Mouse (Mus musculus) thymus, adult 2 months (tissue): ENCODE results near the gene Dpf3. TPM values are rescaled to one million over a fixed set of nuclear protein-coding genes. Genes with fewer than 3 reads are reported as not detected.

Experiments used
- DNase-seq: peaks from one replicate; pipeline ENCODE4 v3.0.0; 2021
- H3K27ac ChIP-seq: fragments of 200-500 bp; 2 replicates; pipeline ENCODE4 v1.5.1; 2012; ENCODE audit warnings: low read length, control low read depth; ENCODE audit not compliant: control insufficient read depth, insufficient read depth
- H3K27me3 ChIP-seq: fragments of 200-500 bp; 2 replicates; pipeline ENCODE4 v1.6.1; 2012; ENCODE audit warnings: mild to moderate bottlenecking, low read length, moderate library complexity, mixed read lengths; ENCODE audit not compliant: control insufficient read depth, insufficient read depth
- H3K36me3 ChIP-seq: fragments of 200-500 bp; 2 replicates; pipeline ENCODE4 v1.6.1; 2012; ENCODE audit warnings: mild to moderate bottlenecking, low read length, moderate library complexity; ENCODE audit not compliant: control insufficient read depth, insufficient read depth
- H3K4me1 ChIP-seq: fragments of 200-500 bp; replicated peaks from 2 replicates; pipeline ENCODE4 v1.6.1; 2012; ENCODE audit warnings: low read length; ENCODE audit not compliant: control insufficient read depth, insufficient read depth
- H3K4me3 ChIP-seq: fragments of 200-500 bp; 2 replicates; pipeline ENCODE4 v1.5.1; 2012; ENCODE audit warnings: mild to moderate bottlenecking, low read length, control low read depth, moderate library complexity; ENCODE audit not compliant: control insufficient read depth, insufficient read depth
- CTCF ChIP-seq: fragments of 200-500 bp; IDR thresholded peaks from 2 replicates; pipeline ENCODE4 v1.5.1; 2012; ENCODE audit warnings: mild to moderate bottlenecking, control low read depth, low read length, moderate library complexity, borderline replicate concordance; ENCODE audit not compliant: control insufficient read depth, poor library complexity, insufficient read depth; ENCODE audit errors: extremely low read depth
- POLR2A ChIP-seq: fragments of 200-500 bp; IDR thresholded peaks from 2 replicates; pipeline ENCODE4 v1.6.1; 2012; ENCODE audit warnings: mild to moderate bottlenecking, low read length, control low read depth, moderate library complexity; ENCODE audit not compliant: control insufficient read depth, poor library complexity, insufficient read depth; ENCODE audit errors: extremely low read depth
- whole genome bisulfite sequencing: fragments of 180-500 bp; shearing (Covaris S2); methylation state at CpG from one replicate; pipeline ENCODE4 v1.1.7; 2018; 5-methylcytosine and 5-hydroxymethylcytosine counted together
- polyA plus RNA-seq: library from polyadenylated mRNA; depleted of rRNA; stranded (reverse); fragments of >200 nt; gene quantifications from 2 replicates; pipeline ENCODE4 v1.2.3, GENCODE M21; 2012

Dpf3 gene
- polyA plus RNA-seq, 1 experiment = 0.65 TPM

- Histone ChIP-seq H3K4me3 (no peak overlapping the region), H3K27ac (no peak overlapping the region), H3K27me3 (no peaks in the 10 kb centered on the region), H3K4me1 (no peaks in the 10 kb centered on the region), H3K36me3 (no peaks in the 10 kb centered on the region)
- DNase-seq = no peak
- 88% methylated on average over 3 of the region's 3 CpGs for WGBS
- TF ChIP-seq POLR2A (no peak), CTCF (no peak)
These were observed 238.4 kb downstream of the Dpf3 start for GRCm38 (mm10) chr12:83249066-83249465.

- TF ChIP-seq CTCF = no peak
- no peak for TF ChIP-seq POLR2A
- 87% methylated on average over 2 of the region's 2 CpGs for WGBS
- DNase-seq = no peak
- Histone ChIP-seq H3K27ac (no peak overlapping the region), H3K4me1 (no peaks in the 10 kb centered on the region), H3K36me3 (no peaks in the 10 kb centered on the region), H3K4me3 (no peak overlapping the region), H3K27me3 (no peaks in the 10 kb centered on the region)
These were observed 238.9 kb downstream of the Dpf3 start for GRCm38 (mm10) chr12:83248636-83249035.

GRCm38 (mm10) chr12:83247669-83248068 lies 239.8 kb downstream of the Dpf3 start:
- DNase-seq = no peak
- 77% methylated on average over 3 of the region's 3 CpGs for WGBS
- H3K27ac ChIP-seq = no peak overlapping the region

GRCm38 (mm10) chr12:83241022-83241421 lies 246.5 kb downstream of the Dpf3 start:
- Histone ChIP-seq H3K27me3 (no peaks in the 10 kb centered on the region), H3K27ac (no peak overlapping the region), H3K4me3 (no peak overlapping the region), H3K36me3 (no peaks in the 10 kb centered on the region), H3K4me1 (no peaks in the 10 kb centered on the region; the same call in 1 of the 2 replicates)
- TF ChIP-seq POLR2A = no peak
- 20% methylated on average over 3 of the region's 3 CpGs for WGBS
- DNase-seq = no peak

More at GRCm38 (mm10) chr12:83247669-83248068, 239.8 kb downstream of the Dpf3 start:
- Histone ChIP-seq H3K4me1 (no peaks in the 10 kb centered on the region), H3K4me3 (no peak overlapping the region), H3K27me3 (no peaks in the 10 kb centered on the region), H3K36me3 (no peaks in the 10 kb centered on the region)
- TF ChIP-seq POLR2A (no peak), CTCF (no peak)

- H3K27me3 ChIP-seq = no peaks in the 10 kb centered on the region
- H3K4me3 ChIP-seq = no peak overlapping the region
- no peaks in the 10 kb centered on the region for H3K36me3 ChIP-seq
- no peaks in the 10 kb centered on the region; the same call in 1 of the 2 replicates for H3K4me1 ChIP-seq
- H3K27ac ChIP-seq = no peak overlapping the region
- TF ChIP-seq CTCF = no peak
- TF ChIP-seq POLR2A = no peak
- no peak for DNase-seq
These were observed 246.9 kb downstream of the Dpf3 start for GRCm38 (mm10) chr12:83240571-83240970.

- WGBS = 91% methylated on average over 6 of the region's 6 CpGs
- Histone ChIP-seq H3K27ac (no peak overlapping the region), H3K27me3 (no peaks in the 10 kb centered on the region; the same call in 1 of the 2 replicates), H3K4me1 (no peaks in the 10 kb centered on the region), H3K4me3 (no peak overlapping the region), H3K36me3 (no peaks in the 10 kb centered on the region)
- DNase-seq = no peak
- TF ChIP-seq CTCF (no peak), POLR2A (no peak)
These were observed 251.7 kb downstream of the Dpf3 start for GRCm38 (mm10) chr12:83235781-83236180.

GRCm38 (mm10) chr12:83234981-83235380 lies 252.5 kb downstream of the Dpf3 start:
- no peak for DNase-seq
- Histone ChIP-seq H3K4me3 (no peak overlapping the region), H3K27ac (no peak overlapping the region), H3K27me3 (no peaks in the 10 kb centered on the region; the same call in 1 of the 2 replicates), H3K36me3 (no peaks in the 10 kb centered on the region), H3K4me1 (no peaks in the 10 kb centered on the region)
- WGBS = 97% methylated on average over 2 of the region's 2 CpGs
- no peak for TF ChIP-seq CTCF
- TF ChIP-seq POLR2A = no peak
